Mouse (Mus musculus) olfactory bulb, adult 2 months (tissue): ENCODE results near the gene Bcl6b. TPM values are rescaled to one million over a fixed set of nuclear protein-coding genes. Genes with fewer than 3 reads are reported as not detected.

Source experiments
- H3K27ac ChIP-seq: fragments of 200-500 bp; 2 replicates; pipeline ENCODE4 v1.5.1; 2012; ENCODE audit warnings: low read depth, low read length; ENCODE audit not compliant: insufficient read depth
- H3K4me1 ChIP-seq: fragments of 200-500 bp; 2 replicates; pipeline ENCODE4 v1.6.1; 2012; ENCODE audit warnings: low read length; ENCODE audit not compliant: control insufficient read depth, insufficient read depth
- H3K4me3 ChIP-seq: fragments of 200-500 bp; 2 replicates; pipeline ENCODE4 v1.5.1; 2012; ENCODE audit warnings: mild to moderate bottlenecking, low read depth, low read length, moderate library complexity; ENCODE audit not compliant: insufficient read depth
- CTCF ChIP-seq: fragments of 200-500 bp; IDR thresholded peaks from 2 replicates; pipeline ENCODE4 v1.5.1; 2012; ENCODE audit warnings: low read depth, mild to moderate bottlenecking, low read length, moderate library complexity; ENCODE audit not compliant: insufficient read depth
- POLR2A ChIP-seq: fragments of 200-500 bp; IDR thresholded peaks from 2 replicates; pipeline ENCODE4 v1.6.1; 2012; ENCODE audit warnings: mild to moderate bottlenecking, low read depth, low read length, moderate library complexity; ENCODE audit not compliant: insufficient read depth
- WGBS: fragments of 180-500 bp; shearing (Covaris S2); methylation state at CpG from one replicate; pipeline ENCODE4 v1.1.7; 2018; 5-methylcytosine and 5-hydroxymethylcytosine counted together
- polyA plus RNA-seq: library from polyadenylated mRNA; stranded (reverse); fragments of >200 nt; gene quantifications from 2 replicates; pipeline ENCODE4 v1.2.4, GENCODE M21; 2012; ENCODE audit warnings: low replicate concordance; ENCODE audit not compliant: missing spikeins, insufficient read depth, insufficient read length

The Bcl6b gene
- polyA plus RNA-seq, 1 experiment, result not detected

GRCm38 (mm10) chr11:70251853-70252252, 22.3 kb upstream of the Bcl6b start:
- Histone ChIP-seq H3K4me1 (peaks cover 15% of the 10 kb centered on the region), H3K27ac (no peak overlapping the region), H3K4me3 (no peak overlapping the region)
- no peak for TF ChIP-seq CTCF
- TF ChIP-seq POLR2A, result no peak
- WGBS, result 84% methylated on average over 8 of the region's 8 CpGs

GRCm38 (mm10) chr11:70250150-70250549, 20.6 kb upstream of the Bcl6b start:
- Histone ChIP-seq H3K4me3 (no peak overlapping the region), H3K27ac (no peak overlapping the region), H3K4me1 (peaks cover 14% of the 10 kb centered on the region)
- 67% methylated on average over 11 of the region's 11 CpGs for WGBS
- TF ChIP-seq POLR2A (no peak), CTCF (no peak)

- no peak overlapping the region for H3K4me3 ChIP-seq
- no peaks in the 10 kb centered on the region for H3K4me1 ChIP-seq
- no peak for TF ChIP-seq POLR2A
- no peak for TF ChIP-seq CTCF
- WGBS, result 54% methylated on average over 9 of the region's 9 CpGs
- no peak overlapping the region for H3K27ac ChIP-seq
These were observed 17.7 kb upstream of the Bcl6b start for GRCm38 (mm10) chr11:70247136-70247845.

- WGBS, result 74% methylated on average over 11 of the region's 11 CpGs
- Histone ChIP-seq H3K4me1 (peaks cover 3% of the 10 kb centered on the region; the same call in 1 of the 2 replicates), H3K27ac (no peak overlapping the region), H3K4me3 (no peak overlapping the region)
- no peak for TF ChIP-seq POLR2A
- no peak for TF ChIP-seq CTCF
These were observed 13.0 kb upstream of the Bcl6b start for GRCm38 (mm10) chr11:70242591-70242990.

- H3K4me1 ChIP-seq, result peaks cover 12% of the 10 kb centered on the region
- H3K4me3 ChIP-seq, result peak within 1 kb of the TSS; percentile 92
- TF ChIP-seq POLR2A (peak; percentile 91), CTCF (no peak)
- under 1% methylated on average over 33 of the region's 35 CpGs for WGBS
- peak within 1 kb of the TSS; percentile 98 for H3K27ac ChIP-seq
These were observed 10.1 kb upstream of the Bcl6b start, which contains the start of the genes Gm21988 and Rnasek for GRCm38 (mm10) chr11:70239541-70240279. TSS of gene Gm21988 (minus strand) at chr11:70239830. TSS of gene Rnasek (minus strand) at chr11:70239842.

GRCm38 (mm10) chr11:70238591-70239440, 9.2 kb upstream of the Bcl6b start:
- 6% methylated on average over 23 of the region's 23 CpGs for WGBS
- TF ChIP-seq POLR2A, result no peak
- peaks cover 21% of the 10 kb centered on the region for H3K4me1 ChIP-seq
- H3K27ac ChIP-seq, result peak overlapping the region; percentile 84
- H3K4me3 ChIP-seq, result peak overlapping the region; percentile 92

GRCm38 (mm10) chr11:70237457-70238167, 8.0 kb upstream of the Bcl6b start, which contains the start of gene 0610010K14Rik:
TSS of gene 0610010K14Rik (minus strand) at chr11:70237914.
- under 1% methylated on average over 51 of the region's 70 CpGs for WGBS
- peak within 1 kb of the TSS; percentile 92 for H3K4me3 ChIP-seq
- H3K4me1 ChIP-seq, result peaks cover 24% of the 10 kb centered on the region
- H3K27ac ChIP-seq, result peak within 1 kb of the TSS; percentile 84
- TF ChIP-seq POLR2A, result peak; percentile 84
- peak; percentile 55; the same call in 1 of the 2 replicates for TF ChIP-seq CTCF

- no peak for TF ChIP-seq CTCF
- peak overlapping the region; percentile 32; the same call in 1 of the 2 replicates for H3K4me3 ChIP-seq
- WGBS, result 18% methylated on average over 7 of the region's 7 CpGs
- H3K27ac ChIP-seq, result 0 out of 2 replicates have a peak overlapping the region, but pooled peaks have one; percentile 71
- H3K4me1 ChIP-seq, result peaks cover 24% of the 10 kb centered on the region
These were observed 7.1 kb upstream of the Bcl6b start for GRCm38 (mm10) chr11:70236717-70237116.
